Mouse (Mus musculus) embryo, embryonic 10.5 days (tissue): Measurements from ENCODE around the gene Dab2ip.

Experiments used
- DNase-seq: peaks from one replicate; pipeline ENCODE4 v3.0.0-alpha.2; 2015; ENCODE audit warnings: low spot score

The Dab2ip gene

DNA sequence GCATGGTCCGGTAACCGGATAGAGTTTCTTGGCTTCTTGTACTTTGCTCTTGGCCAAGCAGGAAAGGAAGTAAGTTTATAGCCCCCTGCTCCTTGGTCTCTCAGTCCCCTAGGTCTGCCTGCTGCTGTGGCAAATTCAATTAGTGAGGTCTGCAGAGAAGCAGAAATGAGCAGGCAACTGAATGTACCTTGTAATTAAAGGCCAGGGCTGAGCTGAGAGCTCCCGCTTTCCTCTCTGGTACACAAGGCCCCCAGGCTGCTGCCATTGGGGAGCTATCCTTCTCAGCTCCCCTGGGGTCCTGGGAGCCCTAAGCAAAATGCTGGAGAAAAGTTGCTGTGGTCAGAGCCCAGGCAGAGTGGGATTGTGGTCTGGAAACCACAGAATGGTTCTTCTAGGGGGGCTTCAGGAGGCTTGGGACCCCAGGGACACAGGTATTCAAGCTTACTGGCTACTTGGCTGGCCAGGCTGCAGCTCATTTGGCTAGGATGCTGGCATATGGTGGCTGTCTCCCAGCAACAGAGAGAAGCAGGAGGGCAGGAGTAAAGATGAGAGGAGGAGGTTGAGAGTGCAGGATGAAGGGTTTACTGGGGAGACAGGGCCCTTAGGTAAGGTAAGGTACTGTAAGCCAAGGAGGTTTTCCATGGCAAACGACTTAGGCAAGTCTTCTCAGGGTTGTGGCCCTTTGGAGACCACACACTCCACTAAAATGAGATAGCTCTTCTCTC is 922 bp downstream of the Dab2ip start:
- DNase-seq, result peak; percentile 12

DNA sequence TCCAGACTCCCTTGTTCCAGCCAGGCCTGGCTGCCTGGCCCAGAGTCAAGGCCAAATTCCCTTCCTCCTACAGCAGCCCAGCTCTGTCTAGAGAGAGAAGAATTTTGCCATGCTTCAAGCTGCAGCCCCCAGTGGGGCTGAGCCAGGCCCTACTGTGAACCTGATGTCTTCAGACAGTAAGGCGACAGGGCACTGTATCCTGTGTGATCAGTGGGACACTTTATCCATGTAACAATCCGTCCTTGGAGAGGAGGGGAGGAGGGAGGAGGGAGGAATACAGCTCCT is 1.4 kb downstream of the Dab2ip start:
- no peak for DNase-seq

DNA sequence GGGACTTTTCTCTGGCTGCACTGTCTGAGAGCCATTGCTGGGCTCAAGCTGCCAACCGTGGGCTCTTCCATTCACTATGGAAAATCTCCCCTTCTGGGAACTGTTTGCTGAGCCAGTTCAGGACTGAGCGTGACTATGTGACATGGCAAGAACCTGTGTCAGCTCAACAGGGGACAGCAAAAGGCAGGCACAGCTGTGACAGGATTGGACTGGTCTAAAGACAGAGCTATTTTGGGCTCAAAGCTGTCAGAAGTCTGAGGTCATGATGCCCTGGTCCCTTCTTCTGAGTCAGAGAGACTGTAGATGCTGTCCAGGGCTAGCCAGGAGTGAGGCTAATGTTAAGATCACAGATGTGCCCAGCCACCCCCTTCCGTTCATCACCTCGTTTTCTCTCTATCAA is 5.7 kb downstream of the Dab2ip start:
- no peak for DNase-seq

GRCm38 (mm10) chr2:35565051-35565836 is 7.2 kb downstream of the Dab2ip start:
- no peak for DNase-seq

DNA sequence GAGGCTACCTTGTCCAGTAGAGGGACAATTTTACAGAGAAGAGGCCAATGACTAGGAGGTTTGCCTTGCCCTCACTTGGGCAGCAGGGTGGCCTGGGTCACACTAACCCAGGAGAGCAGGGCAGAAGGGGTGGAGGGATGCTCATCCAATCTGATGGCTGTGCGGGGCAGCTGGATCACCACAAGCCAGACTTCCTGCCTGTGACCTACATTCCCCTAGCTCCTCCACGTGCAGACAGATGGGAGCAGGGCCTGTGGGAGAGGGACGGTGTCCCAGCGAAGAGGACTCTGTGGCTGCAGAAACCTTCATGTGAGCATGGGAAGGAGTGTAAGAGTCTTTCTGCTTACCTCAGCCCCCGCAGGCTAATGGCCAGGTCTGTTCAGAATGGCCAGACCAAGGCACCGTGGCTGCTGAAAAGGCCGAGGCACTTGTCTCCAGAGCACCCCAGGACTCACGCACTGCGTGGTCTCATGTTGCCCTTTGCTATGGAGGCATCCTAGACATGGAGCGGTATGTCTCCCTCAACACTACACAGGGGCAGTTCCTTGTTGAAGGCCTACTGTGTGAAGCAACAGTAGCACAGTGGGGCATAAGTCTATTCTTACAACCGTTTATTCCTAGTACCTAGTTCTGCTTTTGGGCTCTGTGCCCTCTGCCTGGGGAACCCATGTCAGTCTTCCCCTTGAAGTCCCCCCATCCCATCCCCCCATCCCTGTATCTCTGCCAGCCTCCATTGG is 9.1 kb downstream of the Dab2ip start:
- no peak for DNase-seq

- no peak for DNase-seq
Observed at GRCm38 (mm10) chr2:35567694-35568149, 9.7 kb downstream of the Dab2ip start.

DNA sequence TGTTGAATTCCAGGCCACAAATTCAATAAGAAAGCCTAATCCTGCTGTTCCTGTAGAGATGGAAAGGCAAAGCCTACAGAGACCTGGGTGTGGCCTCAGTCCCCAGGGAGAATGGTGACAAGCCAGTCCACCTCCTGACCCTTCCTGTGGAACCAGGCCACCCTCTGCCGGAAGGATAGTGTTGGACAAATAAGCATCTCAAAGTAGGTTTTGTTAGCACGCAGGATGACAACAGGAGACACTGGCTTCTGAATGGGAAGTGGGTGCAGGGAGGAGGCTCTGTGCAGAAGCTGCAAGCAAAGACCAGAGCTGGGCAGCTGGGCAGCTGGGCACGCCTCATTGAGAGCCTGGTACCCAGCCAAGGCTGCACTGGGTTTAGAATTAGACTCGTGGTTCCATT is 12.7 kb downstream of the Dab2ip start:
- DNase-seq, result no peak

- DNase-seq, result no peak
Observed at GRCm38 (mm10) chr2:35574643-35575042, 16.6 kb downstream of the Dab2ip start.

DNA sequence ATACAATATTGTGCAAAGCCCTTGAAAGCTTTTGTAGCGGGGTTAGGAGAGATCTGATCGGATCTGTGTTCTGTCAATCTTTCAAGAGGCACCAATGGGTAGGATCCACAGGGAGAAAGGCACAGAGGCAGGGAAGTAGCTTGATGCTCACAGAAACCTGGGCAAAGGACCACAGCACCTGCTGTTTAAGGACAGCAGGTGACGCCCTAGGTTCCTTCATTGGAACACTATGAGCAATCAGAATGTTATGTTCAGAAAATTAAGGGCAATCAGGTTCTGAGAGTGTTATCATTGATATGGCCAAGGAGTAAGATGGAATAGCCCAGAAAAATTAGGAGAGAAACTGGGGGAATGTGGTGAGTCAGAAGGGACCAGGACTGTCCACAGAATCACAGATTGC is 18.6 kb downstream of the Dab2ip start:
- DNase-seq, result no peak

DNA sequence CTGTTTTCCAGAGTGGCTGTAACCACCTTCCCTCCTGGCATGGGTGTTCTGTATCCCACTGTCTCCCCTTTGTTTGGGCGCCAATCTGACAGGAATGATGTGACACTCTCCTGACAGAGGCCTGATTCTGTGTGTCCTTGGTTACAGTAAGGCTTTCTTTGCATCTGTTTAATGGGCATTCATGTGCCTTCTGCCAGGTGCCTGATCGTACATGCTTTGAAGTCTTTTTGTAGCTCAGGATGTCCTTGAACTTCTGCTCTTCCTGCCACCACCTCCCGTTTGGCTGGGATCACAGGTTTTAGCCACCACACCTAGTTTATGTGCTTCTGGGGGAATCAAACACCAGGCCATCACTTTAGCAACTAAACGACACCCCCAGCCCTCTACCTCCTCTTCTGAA is 22.0 kb downstream of the Dab2ip start:
- no peak for DNase-seq

- DNase-seq, result peak; percentile 75
Observed at GRCm38 (mm10) chr2:35581501-35582340, 23.7 kb downstream of the Dab2ip start.

DNA sequence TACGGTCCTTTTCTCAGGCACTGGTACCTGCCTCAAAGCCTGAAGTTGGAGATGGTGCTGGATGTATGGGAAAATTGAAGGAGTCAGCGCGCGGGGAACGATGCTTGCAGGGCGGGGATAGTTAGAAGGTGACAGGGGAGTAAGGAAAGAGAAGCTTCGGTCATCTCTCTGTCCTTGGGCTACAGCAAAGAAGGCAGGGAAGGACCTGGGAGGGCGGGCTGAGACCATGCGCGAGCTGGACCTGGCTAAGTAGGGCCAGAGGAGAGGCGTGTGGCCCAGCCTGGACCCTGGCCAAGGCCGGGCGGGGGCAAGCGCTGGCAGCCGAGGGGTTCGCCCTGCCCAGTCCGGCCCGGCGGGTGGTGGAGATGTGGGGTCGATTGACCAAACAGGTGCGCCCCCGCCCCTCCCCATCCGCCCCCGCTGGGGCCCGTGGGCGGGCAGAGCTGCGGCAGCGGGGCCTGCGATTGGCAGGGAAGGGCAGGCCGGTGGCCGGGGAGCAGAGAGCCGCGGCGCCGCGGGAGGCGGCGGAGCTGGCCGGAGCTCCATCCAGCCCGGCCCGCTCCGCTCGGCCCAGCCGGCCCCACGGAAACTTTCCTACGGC is 24.4 kb downstream of the Dab2ip start:
- peak; percentile 47 for DNase-seq

DNA sequence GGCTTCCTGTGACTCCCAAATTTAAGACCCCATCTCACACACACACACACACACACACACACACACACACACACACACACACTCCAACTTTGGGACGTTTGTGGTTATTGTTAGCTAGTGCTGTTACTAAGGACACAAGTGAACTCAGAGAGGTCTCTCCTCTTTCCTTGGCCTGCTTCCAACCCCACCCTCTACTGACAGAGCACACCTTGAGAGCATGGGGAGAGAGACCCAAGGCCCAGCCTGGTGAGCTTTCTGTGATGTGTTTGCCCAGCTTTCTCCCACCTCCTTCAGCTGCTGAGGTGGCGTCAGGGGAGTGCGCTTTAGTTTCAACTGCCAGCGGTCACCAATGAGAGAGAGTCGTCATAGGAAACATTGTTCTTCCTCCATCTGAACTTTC is 25.3 kb downstream of the Dab2ip start:
- no peak for DNase-seq

DNA sequence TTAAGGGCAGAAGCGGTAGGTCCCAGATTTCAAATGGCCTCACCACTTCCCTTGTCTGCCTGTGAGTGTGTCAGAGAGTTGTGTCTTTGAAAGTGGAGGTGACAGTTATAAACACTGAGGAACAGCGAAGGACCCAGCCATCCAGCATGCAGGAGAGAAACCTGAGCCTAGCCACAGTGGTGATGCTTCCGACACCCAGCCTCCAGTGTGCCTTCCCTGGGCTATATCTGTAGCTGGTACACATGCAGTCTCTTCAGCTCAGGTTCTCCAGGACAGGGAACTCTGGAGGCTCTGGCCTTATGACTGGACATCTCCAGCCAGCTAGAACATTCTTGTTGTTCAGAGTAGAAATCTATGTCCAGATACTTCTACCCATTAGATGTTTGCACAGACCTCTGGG is 25.9 kb downstream of the Dab2ip start:
- DNase-seq, result no peak

- no peak for DNase-seq
Observed at GRCm38 (mm10) chr2:35588368-35588767, 30.3 kb downstream of the Dab2ip start.

- DNase-seq, result no peak
Observed at GRCm38 (mm10) chr2:35589385-35589784, 31.3 kb downstream of the Dab2ip start.

GRCm38 (mm10) chr2:35589800-35590199 is 31.7 kb downstream of the Dab2ip start:
- no peak for DNase-seq

DNA sequence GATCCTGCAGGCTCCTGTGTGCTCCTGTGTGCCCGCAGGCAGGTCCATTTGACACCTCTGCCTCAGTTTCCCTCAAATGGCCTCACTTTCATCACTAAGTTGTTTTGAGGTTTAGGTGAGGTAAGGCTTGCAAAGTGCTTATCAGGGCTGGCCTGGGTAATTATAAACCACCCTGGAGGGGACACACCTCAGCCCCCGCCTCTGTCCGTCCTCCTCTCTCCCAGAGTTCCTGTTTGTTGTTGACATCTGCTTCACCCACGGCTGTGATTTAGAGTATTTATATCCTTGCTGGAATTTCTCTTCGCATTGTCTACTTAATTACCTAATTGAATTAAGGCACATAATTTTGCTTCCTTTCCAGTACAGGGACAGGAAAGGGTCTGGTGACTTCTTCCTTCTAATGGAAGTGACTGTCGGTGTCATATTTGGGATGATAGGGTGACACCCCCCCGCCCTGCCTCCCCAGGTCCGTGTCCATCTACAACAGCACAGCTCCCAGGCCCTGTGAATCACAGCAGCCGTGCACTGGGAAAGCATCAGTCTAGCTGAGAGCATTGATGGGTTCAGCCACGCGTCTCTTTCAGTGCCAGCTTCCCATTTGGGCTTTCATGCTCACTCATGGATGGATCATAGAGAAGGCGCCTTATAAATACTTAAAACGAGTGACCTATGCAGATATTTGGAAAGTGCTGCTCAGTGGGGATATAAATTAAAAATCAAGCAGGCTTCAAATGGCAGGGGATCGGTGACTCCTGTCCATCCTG is 34.1 kb downstream of the Dab2ip start:
- no peak for DNase-seq

DNA sequence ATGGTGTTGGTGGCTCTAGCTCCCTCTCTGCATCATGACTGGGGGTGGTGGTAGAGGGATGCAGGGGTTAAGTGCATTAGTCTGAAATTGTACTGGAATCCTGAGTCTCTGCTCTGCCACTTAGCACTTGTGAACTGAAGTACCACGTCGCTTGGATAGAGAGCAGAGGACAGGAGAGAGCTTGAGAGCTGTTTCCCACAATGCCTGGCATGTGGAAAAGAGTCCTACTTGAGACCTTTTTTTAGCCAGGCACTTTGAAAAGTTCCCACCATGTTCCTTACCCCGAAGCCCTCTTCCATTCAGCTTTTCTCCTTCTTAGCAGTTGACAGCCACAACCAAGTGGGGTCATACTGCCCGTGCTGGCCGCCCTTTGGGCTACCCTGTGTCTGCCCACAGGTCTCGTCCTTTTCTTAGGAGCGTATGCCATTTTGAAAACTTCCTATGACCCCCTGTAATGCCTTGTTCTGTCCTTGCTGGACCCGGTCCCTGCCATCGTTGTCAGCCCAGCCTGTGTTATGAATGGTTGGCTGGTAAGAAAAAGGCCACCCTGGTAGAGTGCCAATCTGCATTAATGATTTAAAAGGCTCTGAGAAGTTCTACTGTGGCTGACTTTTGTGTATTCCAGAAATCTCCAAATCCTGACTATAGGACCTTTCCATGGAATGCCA is 34.8 kb downstream of the Dab2ip start:
- no peak for DNase-seq

- DNase-seq, result no peak
Observed at GRCm38 (mm10) chr2:35593889-35594288, 35.8 kb downstream of the Dab2ip start.
